Mouse (Mus musculus): ENCODE measurements around the gene Kif5a. TPM values are rescaled to one million over a fixed set of nuclear protein-coding genes. Genes with fewer than 3 reads are reported as not detected.

The Kif5a gene
- polyA plus RNA-seq, 1 experiment from 2014 or later, result 0.28 TPM

GRCm38 (mm10) chr10:127213272-127213671 lies 49.9 kb downstream of the Kif5a start:
- Histone ChIP-seq H3K4me1 (replicated peaks; ENCODE audit: insufficient read depth, low read length) (peaks cover 7% of the 10 kb centered on the region; the same call in 1 of the 2 replicates), H3K36me3 (ENCODE audit: insufficient read depth, low read length) (peaks cover 5% of the 10 kb centered on the region; the same call in 1 of the 2 replicates), H3K4me2 (ENCODE audit: low read length) (no peak overlapping the region), H3K4me3 (replicated peaks; ENCODE audit: low read depth, low read length) (no peak overlapping the region), H3K27ac (no peak overlapping the region), H3K9me3 (replicated peaks; ENCODE audit: low read length) (no peaks in the 10 kb centered on the region), H3K9ac (ENCODE audit: low read depth, low read length) (no peak overlapping the region), H3K27me3 (ENCODE audit: insufficient read depth, low read length) (no peaks in the 10 kb centered on the region)
- TF ChIP-seq CTCF (IDR thresholded peaks at IDR 0.05; ENCODE audit: low read depth), result no peak
- no peak for DNase-seq (ENCODE audit: low spot score)
- WGBS, result 76% methylated on average over 8 of the region's 8 CpGs
- ATAC-seq (replicated peaks; ENCODE audit: low FRiP score, low read depth), result no peak

GRCm38 (mm10) chr10:127211414-127211854 lies 51.7 kb downstream of the Kif5a start, which contains the start of gene Pip4k2c:
Pip4k2c (minus strand) TSS chr10:127211585.
- ATAC-seq (replicated peaks; ENCODE audit: low FRiP score, low read depth) (peak; percentile 96), DNase-seq (ENCODE audit: low spot score) (peak; percentile 86)
- peak within 1 kb of the TSS; percentile 82 for H3K4me3 ChIP-seq (replicated peaks; ENCODE audit: low read depth, low read length)
- H3K36me3 ChIP-seq (ENCODE audit: insufficient read depth, low read length), result peaks cover 16% of the 10 kb centered on the region
- WGBS, result under 1% methylated on average over 42 of the region's 47 CpGs
- peak within 1 kb of the TSS; percentile 87 for H3K9ac ChIP-seq (ENCODE audit: low read depth, low read length)
- no peak for TF ChIP-seq CTCF (IDR thresholded peaks at IDR 0.05; ENCODE audit: low read depth)
- H3K9me3 ChIP-seq (replicated peaks; ENCODE audit: low read length), result no peaks in the 10 kb centered on the region
- no peaks in the 10 kb centered on the region for H3K27me3 ChIP-seq (ENCODE audit: insufficient read depth, low read length)
- peak within 1 kb of the TSS; percentile 94 for H3K27ac ChIP-seq
- peaks cover 7% of the 10 kb centered on the region; the same call in 1 of the 2 replicates for H3K4me1 ChIP-seq (replicated peaks; ENCODE audit: insufficient read depth, low read length)
- peak within 1 kb of the TSS; percentile 94 for H3K4me2 ChIP-seq (ENCODE audit: low read length)

- H3K9me3 ChIP-seq (replicated peaks; ENCODE audit: low read length), result no peaks in the 10 kb centered on the region
- WGBS, result under 1% methylated on average over 25 of the region's 25 CpGs
- no peak for TF ChIP-seq CTCF (IDR thresholded peaks at IDR 0.05; ENCODE audit: low read depth)
- H3K9ac ChIP-seq (ENCODE audit: low read depth, low read length), result peak overlapping the region; percentile 87
- no peaks in the 10 kb centered on the region for H3K27me3 ChIP-seq (ENCODE audit: insufficient read depth, low read length)
- peak overlapping the region; percentile 94 for H3K27ac ChIP-seq
- DNase-seq (ENCODE audit: low spot score) (peak; percentile 81), ATAC-seq (replicated peaks; ENCODE audit: low FRiP score, low read depth) (peak; percentile 93)
- peaks cover 17% of the 10 kb centered on the region for H3K36me3 ChIP-seq (ENCODE audit: insufficient read depth, low read length)
- H3K4me3 ChIP-seq (replicated peaks; ENCODE audit: low read depth, low read length), result peak overlapping the region; percentile 82
- H3K4me2 ChIP-seq (ENCODE audit: low read length), result peak overlapping the region; percentile 94
- peaks cover 7% of the 10 kb centered on the region; the same call in 1 of the 2 replicates for H3K4me1 ChIP-seq (replicated peaks; ENCODE audit: insufficient read depth, low read length)
These were observed 52.2 kb downstream of the Kif5a start for GRCm38 (mm10) chr10:127210961-127211405.

GRCm38 (mm10) chr10:127209928-127210570 lies 53.1 kb downstream of the Kif5a start:
- Histone ChIP-seq H3K27ac (peak overlapping the region; percentile 94; the same call in 1 of the 2 replicates), H3K4me2 (ENCODE audit: low read length) (peak overlapping the region; percentile 94), H3K9ac (ENCODE audit: low read depth, low read length) (peak overlapping the region; percentile 87), H3K27me3 (ENCODE audit: insufficient read depth, low read length) (no peaks in the 10 kb centered on the region), H3K4me1 (replicated peaks; ENCODE audit: insufficient read depth, low read length) (peaks cover 7% of the 10 kb centered on the region; the same call in 1 of the 2 replicates), H3K4me3 (replicated peaks; ENCODE audit: low read depth, low read length) (peak overlapping the region; percentile 82), H3K36me3 (ENCODE audit: insufficient read depth, low read length) (peaks cover 26% of the 10 kb centered on the region), H3K9me3 (replicated peaks; ENCODE audit: low read length) (no peaks in the 10 kb centered on the region)
- WGBS, result 77% methylated on average over 13 of the region's 13 CpGs
- DNase-seq (ENCODE audit: low spot score) (no peak), ATAC-seq (replicated peaks; ENCODE audit: low FRiP score, low read depth) (no peak)
- no peak for TF ChIP-seq CTCF (IDR thresholded peaks at IDR 0.05; ENCODE audit: low read depth)

- peaks cover 35% of the 10 kb centered on the region for H3K36me3 ChIP-seq (ENCODE audit: insufficient read depth, low read length)
- no peaks in the 10 kb centered on the region for H3K9me3 ChIP-seq (replicated peaks; ENCODE audit: low read length)
- H3K27ac ChIP-seq, result no peak overlapping the region
- H3K9ac ChIP-seq (ENCODE audit: low read depth, low read length), result no peak overlapping the region
- no peaks in the 10 kb centered on the region for H3K27me3 ChIP-seq (ENCODE audit: insufficient read depth, low read length)
- H3K4me3 ChIP-seq (replicated peaks; ENCODE audit: low read depth, low read length), result no peak overlapping the region
- no peak for TF ChIP-seq CTCF (IDR thresholded peaks at IDR 0.05; ENCODE audit: low read depth)
- no peak overlapping the region for H3K4me2 ChIP-seq (ENCODE audit: low read length)
- WGBS, result 84% methylated on average over 4 of the region's 4 CpGs
- peaks cover 7% of the 10 kb centered on the region; the same call in 1 of the 2 replicates for H3K4me1 ChIP-seq (replicated peaks; ENCODE audit: insufficient read depth, low read length)
- DNase-seq (ENCODE audit: low spot score) (no peak), ATAC-seq (replicated peaks; ENCODE audit: low FRiP score, low read depth) (no peak)
These were observed 54.2 kb downstream of the Kif5a start for GRCm38 (mm10) chr10:127208921-127209320.

GRCm38 (mm10) chr10:127205373-127205772 lies 57.8 kb downstream of the Kif5a start:
- ATAC-seq (replicated peaks; ENCODE audit: low FRiP score, low read depth), result no peak
- TF ChIP-seq CTCF (IDR thresholded peaks at IDR 0.05; ENCODE audit: low read depth), result no peak
- Histone ChIP-seq H3K36me3 (ENCODE audit: insufficient read depth, low read length) (peaks cover 45% of the 10 kb centered on the region), H3K4me2 (ENCODE audit: low read length) (no peak overlapping the region), H3K4me3 (replicated peaks; ENCODE audit: low read depth, low read length) (no peak overlapping the region), H3K27ac (no peak overlapping the region), H3K9ac (ENCODE audit: low read depth, low read length) (no peak overlapping the region), H3K4me1 (replicated peaks; ENCODE audit: insufficient read depth, low read length) (peaks cover 5% of the 10 kb centered on the region; the same call in 1 of the 2 replicates), H3K27me3 (ENCODE audit: insufficient read depth, low read length) (no peaks in the 10 kb centered on the region), H3K9me3 (replicated peaks; ENCODE audit: low read length) (no peaks in the 10 kb centered on the region)
- WGBS, result 93% methylated on average over 10 of the region's 10 CpGs
- DNase-seq (ENCODE audit: low spot score), result no peak
